Mouse (Mus musculus): ENCODE measurements around the gene Opa3.
"Not testable (repeated sequence)": the region's sequence is repeated elsewhere in the genome, so short reads cannot be mapped to it uniquely, and the experiment has no call there.

The Opa3 gene

DNA sequence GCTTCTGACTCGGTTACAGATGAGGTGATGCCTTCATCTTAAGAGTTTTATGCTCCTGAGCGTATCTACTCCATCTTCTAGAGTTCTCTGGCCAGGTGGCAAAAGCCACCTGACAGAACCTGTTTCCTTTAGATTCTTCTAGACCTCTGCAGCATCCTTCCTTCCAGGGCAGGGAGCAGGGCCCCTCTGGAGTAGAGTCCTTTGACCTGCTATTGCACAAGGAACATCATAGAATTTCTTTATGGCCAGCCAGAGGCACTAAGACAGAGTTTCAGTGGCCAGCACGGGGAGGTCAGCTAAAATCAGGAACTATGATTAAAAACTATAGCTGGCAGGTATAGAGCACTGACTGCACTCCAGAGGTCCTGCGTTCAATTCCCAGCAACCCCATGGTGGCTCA, 23.9 kb downstream of the Opa3 start:
- DNase-seq: no peak

DNA sequence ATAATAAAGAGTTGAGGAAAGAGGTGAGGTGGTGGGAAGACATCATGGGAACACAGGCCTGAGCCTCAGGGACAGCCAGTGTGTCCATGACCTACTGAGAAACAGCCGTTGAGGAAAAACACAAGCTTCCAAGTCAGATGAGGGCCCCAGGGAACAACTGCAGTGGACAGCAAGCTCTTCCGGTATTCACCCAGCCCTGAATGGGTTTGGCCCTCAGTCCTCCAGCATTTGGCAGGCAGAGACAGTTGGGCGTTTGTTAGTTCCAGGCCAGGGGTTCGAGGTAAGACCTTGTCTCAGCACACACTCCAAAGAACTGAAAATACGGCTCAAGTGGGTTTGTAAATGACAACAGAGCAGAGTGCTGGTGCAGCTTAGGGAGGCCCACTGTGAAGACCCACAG, 25.3 kb downstream of the Opa3 start:
- DNase-seq: no peak

DNA sequence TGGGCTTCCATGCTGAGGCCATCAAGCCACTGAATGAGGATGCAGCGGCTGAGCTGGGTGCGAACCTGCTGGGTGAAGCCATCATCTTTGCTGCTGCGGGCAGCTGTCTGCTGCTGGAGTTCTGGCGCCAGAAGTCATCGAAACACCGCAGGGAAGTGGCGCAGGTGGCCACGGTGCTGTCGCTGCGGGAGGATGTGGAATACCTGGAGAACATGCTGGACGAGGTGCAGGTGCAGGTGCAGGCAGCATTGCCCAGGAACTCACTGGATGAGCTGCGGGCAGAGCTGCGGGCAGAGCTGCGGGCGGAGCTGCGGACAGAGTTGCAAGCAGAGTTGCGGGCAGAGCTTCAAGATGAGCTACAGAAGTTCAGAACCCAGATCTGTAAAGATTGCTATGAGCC, 27.3 kb downstream of the Opa3 start:
- no peak for DNase-seq

DNA sequence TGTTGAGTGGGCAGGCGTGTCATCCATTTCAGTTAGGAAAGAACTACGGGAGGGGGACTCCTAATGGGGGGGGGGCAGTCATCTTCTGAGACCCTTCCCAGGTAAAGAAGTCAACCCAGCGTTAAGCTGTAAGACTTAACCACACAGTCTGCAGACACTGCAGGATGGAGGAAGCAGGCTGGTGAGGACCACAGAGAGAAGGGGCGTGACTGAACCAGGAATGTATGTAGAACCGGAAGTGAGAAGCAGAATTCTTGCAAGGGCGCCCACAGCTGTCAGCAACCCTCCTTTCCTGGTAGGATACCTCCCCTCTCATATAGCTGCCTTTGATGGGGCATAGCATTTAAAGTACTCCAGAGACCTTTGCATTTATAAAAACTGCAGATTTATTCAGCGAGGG, 28.4 kb downstream of the Opa3 start:
- no peak for DNase-seq

DNA sequence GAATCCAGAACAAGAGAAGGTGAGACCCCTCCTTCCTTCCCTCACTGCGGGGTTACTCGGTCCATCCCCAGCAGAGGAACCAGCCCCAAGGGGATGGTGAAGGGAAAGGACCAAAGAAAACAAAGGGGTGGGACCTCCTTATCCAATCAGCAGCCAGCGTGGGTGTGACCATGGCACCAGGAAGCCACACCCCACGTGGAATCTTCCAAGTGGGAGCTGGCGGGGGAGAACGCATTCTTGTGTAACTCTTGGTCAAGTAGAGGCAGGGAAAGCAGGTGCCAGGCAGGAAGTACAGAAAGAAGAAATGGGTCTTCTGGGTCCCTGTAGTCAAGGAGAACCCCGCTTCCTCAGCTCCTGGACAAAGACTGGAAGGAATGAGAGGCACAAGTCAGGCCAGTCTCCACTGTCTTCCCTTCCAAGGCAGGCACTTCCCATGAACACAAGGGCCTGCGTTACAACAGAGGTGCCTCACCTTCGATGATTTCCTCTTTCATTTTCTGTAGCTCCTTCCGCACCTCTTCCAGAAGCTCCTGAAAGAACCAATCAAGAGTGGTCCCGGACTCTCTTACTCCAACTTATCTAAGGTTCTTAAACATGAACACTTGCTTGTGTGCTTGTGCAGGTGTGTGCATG, 29.4 kb downstream of the Opa3 start:
- DNase-seq: peak; percentile 51

DNA sequence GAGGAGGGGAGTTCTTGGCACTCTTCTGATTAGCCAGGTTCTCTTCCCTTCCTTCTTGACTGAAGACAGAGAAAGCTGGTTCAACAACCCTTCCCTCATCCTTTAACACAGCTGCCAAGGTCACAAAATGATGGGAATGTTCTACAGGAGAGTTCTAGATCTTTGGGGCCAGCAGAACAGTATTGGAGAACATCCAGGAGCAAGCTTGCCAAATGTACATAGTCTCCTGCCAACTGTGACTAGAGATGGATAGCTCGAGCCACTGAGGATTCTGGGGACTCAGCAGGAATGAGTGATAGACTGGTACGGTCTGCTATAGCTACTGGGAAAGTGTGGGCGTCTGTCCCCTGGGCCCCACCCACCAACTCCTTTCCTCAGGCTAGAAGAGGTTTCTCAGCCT, 30.2 kb downstream of the Opa3 start:
- no peak for DNase-seq

DNA sequence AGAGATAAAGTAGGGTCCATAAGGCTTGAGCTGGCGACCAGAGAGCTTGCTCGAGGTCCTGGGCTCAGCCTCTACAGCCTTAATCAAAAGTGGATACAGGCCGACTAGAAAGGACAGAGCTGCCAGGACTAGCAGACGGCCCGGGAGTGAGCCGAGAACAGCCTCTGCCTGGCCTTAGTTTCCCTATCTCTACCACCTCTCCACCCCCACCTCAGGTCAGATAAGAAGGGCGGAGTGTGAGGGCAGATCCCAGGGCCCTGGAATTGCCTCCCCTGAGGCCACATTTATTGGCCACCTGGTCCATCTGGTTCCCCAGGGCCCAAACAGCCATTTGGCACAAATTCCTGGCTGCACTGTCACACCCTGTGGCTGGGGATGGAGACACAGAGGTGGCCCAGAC, 37.0 kb downstream of the Opa3 start:
- DNase-seq: no peak

DNA sequence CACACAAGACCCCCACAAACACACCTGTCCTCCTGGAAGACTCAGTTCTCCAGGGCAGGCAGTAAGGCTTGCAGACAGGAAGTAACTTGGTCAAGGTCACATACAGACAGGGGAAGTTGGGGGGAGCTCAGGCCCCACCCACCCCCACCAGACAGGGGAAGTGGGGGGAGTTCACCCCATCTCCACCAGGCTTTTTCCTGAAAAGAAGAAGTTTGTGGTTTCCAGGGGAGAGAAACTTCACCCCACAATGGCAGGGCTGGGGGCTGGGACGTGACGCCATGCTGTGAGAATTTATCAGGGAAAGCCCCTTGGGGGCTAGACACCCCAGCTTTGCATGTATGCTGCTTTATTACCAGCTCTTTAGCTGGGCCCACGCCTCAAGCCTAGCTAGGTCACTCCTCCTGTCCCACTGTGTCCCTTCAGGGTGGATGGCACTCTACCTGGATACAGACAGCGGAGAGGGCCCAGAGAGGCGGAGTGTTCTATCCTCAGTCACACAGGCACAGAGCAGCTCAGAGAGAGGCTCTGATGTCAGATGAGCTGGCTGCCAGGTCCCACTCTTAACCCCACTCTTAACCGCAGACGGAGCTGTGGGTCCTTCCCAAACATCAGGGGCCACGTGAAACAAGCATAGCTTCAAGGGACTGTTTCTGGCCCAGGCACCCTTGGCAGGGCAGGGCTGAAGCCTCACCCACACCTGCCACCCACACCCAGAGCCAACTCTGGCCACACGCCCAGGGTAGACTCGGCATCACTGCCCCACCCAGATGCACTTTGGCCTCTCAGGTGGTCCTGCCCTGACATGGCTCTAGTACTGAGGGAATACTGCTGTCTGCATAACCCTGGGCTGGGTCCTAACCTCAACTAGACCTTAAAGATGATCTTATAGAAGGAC, 38.0 kb downstream of the Opa3 start:
- no peak for DNase-seq

DNA sequence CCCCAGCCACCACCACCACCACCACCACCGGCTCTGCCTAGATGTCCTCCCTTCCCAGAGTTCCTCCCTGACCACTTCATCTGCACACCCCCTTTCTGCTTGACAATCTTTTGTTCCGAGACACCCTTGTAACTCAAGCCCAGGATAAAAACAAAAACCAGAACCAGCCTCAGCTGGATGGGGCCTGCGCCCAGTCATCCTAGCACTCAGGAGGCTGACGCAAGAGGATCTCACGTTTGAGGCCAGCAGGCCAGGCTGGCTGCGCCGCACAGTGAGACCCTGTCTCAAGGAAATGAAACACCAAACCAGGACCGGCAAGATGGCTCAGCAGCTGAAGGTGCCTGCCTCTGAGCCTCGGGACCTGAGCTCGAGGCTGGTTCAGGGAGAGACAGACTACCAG, 38.9 kb downstream of the Opa3 start:
- DNase-seq: no peak

DNA sequence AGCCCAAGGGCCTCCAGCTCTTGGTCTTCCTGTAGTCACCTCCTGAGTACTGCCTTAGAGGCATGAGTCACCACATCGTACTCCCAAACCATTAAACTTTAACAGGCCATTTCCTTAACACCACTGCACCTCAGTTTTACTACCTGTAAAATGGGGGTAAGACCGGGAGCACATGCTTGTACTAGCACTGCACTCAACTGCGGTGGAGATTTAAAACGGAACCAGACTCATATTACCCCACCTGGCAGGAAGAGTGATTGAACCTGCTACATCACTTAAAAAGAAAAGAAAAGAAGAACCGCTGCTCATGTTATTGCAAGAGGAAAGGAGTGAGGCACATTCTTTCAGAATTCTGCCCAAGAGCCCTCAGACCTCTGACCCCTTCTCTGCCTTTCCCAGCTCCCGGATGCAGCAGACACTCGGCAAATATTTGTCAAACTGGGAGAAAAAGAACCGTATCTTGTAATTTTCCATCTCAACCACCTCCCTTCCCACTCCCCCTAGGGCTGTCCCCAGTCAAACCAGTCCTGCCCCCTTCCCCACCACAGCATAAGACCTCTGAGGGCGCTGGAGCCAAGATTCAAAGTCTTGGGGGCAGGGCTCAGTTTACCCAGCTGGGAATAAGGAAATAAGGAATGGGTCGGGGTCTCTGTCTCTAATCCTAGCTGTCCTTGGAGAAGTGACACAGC, 41.0 kb downstream of the Opa3 start:
- no peak for DNase-seq

DNA sequence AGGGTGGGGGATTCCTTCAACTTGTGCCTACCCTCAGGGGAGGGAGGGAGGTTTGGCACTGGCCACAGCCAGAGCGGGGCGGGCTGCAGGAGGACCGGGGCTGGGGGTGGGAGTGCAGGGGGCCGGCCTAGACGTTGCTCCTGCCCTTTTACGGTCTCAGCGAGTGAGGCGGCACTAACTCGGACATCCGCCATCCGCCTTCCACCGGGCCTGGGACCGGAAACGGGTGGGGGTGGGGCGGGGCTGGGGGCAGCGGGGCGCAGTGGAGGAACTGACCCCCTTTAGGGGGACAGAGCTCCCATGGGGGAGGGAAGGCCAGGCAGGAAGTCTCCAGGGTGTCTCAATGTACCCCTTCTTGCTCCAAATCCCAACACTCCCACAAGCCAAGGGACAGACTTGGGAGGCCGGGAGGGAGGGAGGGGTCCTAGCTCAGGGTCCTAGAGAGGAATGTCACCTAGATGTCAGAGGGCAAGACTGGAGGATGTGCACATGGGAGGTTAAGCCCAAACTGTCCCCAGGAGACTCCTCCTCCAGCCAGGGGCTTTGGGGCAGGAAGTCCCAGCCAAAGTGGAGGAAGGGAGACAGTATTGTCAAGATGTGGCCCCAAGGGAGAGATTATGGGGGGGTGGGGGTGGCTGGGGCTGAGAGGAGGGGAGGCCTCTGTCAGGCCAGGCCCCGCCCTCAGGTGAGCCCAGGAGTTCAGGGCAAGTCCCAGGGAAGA, 41.7 kb downstream of the Opa3 start:
- DNase-seq: peak; percentile 25

DNA sequence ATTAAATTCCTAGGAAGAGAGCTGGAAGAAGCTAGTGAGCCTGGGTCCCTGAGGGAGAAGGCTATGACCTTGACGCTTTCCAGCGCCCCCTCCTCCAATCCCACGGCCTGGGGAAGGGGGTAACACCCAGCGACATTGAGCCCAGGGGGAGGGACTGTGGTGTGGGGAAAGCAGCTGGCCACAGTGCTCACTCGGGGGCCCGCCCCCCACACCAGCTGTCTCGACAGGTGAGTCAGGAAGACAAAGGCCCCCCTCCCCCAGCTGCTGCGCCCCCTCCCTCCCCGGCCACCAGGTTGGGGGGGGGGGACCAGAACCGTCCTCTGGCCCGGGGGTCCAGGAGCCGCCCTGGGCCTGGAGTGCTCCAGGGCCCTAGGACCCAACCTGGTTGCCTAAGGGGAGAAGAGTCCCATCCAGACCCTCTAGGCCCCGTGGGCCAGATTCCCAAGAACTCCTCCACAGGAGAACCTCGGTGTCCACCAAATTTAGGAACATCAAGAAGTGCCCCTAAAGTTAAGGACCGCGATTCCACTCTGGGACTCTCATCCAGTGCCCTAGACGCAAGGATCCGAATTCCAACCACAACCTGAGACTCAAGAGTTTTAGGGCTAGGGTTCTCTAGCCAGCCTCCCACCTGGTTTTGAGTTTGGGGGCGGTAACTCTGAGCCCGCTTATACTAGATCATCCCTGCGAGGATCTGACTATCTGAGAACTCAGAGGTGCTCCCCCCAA, 42.5 kb downstream of the Opa3 start:
- no peak for DNase-seq

DNA sequence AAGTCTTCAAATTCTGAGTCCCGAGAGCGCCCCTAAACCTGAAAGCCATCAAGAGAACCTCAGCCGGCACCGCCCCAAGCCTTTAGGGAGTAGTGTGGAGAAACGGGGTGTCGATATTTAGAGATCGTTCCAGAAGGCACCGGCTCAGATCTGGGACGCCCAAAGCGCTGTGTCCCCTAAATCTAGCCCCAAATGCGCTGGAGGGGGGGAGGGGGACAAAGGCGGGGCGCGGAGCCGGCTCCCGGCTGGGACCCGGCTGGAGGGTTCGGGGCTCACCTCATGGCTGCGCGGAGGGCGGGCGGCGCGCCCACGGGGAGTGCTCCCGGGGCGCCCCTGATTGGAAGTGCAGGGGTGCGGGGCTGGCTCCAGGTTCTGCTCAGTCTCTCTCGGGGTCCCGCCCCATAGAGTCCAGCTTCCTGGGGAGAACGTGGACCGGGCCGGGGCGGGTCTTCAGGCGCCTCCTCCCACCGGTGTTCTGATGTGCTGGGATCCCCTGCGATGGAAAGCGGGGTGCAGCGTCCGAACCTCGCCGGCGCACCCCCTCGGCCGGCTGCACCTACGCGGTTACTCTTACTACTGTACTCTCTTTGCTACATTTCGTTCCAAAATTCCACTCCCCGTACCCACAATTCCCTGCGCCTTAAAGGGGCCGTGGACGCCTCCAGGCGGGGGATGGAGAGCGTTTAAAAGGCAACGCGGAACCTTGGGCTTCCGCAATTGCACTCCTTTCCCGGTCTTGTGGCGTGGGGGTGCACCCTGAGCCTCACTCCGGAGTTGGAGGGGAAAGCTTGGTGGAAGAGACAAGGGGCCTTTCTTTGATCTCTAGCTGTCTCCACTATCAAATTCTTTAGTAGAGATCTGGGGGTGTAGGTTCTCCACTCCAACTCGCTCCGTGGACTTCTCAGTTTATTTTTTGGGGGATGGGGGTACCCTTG, 43.4 kb downstream of the Opa3 start, which contains the start of gene Vasp:
Gene Vasp (minus strand): TSS at position 580 of the 935 bp plus-strand sequence.
- DNase-seq: peak; percentile 69

DNA sequence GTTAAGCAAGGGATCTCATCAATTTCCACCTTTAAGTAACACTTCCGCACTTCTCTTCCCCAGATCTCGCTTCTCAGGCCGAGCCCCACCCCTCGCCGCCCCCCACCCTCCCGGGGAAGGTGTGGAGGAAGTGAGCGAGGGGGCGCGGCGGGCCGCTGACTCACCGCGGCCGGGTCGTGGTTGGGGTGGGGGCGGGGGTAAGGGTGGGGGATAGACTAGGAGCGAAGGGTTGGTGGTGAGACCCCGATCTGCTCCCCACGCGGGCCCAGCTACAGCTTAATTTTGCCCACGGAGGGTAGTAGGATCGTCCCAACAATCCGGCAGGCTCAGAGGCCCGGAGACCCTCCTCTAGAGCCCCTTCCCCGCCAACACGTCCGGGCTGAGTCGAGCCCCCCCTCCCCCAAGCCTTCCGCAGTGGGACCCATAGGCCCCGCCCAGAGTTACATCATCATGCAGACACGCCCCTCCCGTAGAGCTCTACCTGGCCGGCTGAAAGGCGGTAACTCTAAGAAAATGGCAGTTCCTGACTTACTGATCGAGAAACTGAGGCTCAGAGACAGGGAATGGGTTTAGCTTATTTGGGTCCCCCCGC, 44.1 kb downstream of the Opa3 start:
- peak; percentile 59 for DNase-seq

DNA sequence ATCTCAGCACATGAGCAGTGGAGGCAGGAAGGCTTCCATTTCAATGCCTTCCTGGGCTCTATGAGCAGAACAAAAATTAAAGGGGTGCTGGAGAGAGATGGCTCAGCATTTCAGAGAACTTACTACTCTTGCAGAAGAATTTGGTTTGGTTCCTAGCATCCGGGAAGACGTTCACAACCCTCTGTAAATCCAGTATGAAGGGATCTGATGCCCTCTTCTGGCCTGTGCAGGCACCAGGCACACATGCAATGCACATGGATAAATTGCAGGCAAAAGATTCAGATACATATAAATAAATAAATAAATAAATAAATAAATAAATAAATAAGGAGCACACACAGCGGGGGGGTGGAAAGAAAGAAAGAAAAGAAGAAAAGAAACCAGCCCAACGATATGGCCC, 48.1 kb downstream of the Opa3 start:
- no peak for DNase-seq

DNA sequence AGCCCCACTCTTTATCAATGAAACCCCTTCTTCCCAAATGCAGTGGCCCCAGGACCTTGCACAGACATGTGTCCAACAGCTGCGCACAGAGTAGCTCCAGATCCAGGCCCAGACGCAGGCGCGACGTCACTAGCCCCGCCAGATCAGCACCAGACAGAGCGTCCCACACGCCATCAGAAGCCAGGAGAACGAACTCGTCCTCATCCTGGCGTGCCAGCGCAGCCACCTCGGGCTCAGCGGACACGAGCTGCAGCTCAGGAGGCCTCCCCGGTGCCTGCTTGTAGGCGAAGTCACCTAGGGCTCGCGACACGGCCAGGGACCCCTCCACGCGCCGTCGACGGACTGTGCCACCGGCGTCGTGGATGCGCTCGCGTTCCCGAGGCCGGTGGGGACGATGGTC, 50.9 kb downstream of the Opa3 start:
- no peak for DNase-seq

DNA sequence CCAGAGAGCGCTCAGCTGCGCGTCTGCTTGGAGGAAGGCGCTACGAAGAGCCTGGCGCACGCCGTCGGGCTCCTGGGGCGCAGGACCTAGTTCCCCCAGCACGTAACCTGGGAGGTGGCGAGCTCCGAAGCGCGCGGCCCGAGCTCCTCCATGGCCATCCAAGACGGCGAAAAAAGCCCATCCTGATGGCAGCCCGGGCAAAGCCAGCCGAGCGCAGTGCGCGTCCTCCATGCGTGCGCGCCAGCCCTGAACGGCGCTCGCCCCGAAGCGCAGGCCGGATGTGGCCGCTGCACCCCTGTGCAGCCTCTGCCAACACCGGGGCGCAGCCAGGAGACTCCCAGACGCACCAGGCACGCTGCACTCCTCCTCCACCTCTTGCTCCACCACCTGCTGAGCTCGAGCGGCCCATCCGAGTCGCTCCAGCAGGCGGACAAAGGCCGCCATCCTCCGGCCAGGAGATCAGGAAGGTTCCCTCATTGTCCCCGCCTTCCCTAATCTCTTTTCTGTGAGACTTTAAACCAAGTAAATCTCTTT, 51.5 kb downstream of the Opa3 start, which contains the start of gene Ppm1n:
Gene Ppm1n (minus strand): TSS at position 484 of the 534 bp plus-strand sequence.
- DNase-seq: no peak

DNA sequence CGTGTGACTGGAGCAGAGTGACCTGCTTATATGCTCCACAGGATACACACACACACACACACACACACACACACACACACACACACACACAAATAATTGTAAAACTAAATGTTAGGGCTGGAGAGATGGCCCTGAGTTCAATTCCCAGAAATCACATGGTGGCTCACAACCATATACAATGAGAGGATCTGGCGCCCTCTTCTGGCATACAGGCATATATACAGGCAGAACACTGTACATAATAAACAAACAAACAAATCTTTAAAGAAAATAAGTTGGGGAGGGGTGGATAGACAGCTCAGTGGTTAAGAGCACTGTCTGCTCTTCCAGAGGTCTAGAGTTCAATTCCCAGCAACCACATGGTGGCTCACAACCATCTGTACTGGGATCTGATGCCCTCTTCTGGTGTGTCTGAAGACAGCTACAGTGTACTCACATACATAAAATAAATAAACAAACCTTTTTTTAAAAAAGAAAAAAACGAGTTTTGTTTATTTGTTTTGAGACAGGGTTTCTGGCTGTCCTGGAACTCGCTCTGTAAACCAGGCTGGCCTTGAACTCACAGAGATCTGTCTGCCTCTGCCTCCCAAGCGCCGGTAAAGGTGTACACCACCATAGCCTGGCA, 53.7 kb downstream of the Opa3 start:
- DNase-seq: not testable (repeated sequence)

DNA sequence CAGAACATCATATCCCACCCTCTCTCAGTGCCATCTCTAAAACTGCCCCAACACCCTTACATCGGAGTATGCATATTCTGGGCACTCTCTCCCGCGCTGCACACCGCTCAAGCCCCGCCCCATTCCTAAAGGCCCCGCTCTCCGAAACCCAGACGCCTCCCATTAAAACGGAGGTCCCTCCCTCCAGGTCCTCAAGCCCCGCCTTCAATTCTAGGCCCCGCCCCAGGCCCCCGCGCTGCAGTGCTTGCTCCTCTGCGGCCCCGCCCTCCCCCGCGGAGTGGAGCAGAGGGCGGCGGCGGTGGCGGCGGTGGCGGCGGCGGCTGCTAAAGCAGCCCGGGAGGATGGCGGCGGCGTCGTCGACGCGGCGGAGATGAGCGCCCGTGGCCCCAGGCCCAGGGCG, 54.3 kb downstream of the Opa3 start, which contains the start of gene Rtn2:
Gene Rtn2 (plus strand): TSS at position 240 of the 400 bp plus-strand sequence.
- DNase-seq: peak; percentile 84

Data from right cerebral cortex, postnatal 4 days (tissue).